Mouse (Mus musculus) midbrain, embryonic 15.5 days (tissue): ENCODE data around the gene Aqp9. TPM values are rescaled to one million over a fixed set of nuclear protein-coding genes. Genes with fewer than 3 reads are reported as not detected.
A peak's percentile ranks its signal among the peaks of the same experiment; 100 is the strongest.

Experiments
- ATAC-seq: fragments of 200-750 bp; cut with Nextera tagmentation; replicated peaks from 2 replicates; pipeline ENCODE4 v1.8.0; 2017; ENCODE audit warnings: moderate TSS enrichment
- H3K27ac ChIP-seq: fragments of 300-500 bp; sonication (generic); 2 replicates; pipeline ENCODE4 v1.5.1; 2015; ENCODE audit warnings: mild to moderate bottlenecking, inconsistent platforms
- H3K27me3 ChIP-seq: fragments of 300-500 bp; sonication (generic); replicated peaks from 2 replicates; pipeline ENCODE4 v1.6.1; 2015; ENCODE audit warnings: inconsistent platforms
- H3K36me3 ChIP-seq: fragments of 300-500 bp; sonication (generic); replicated peaks from 2 replicates; pipeline ENCODE4 v1.6.1; 2015; ENCODE audit warnings: inconsistent platforms
- H3K4me1 ChIP-seq: fragments of 300-500 bp; sonication (generic); 2 replicates; pipeline ENCODE4 v1.6.1; 2015; ENCODE audit warnings: inconsistent platforms
- H3K4me2 ChIP-seq: fragments of 300-500 bp; sonication (generic); 2 replicates; pipeline ENCODE4 v1.6.1; 2015; ENCODE audit warnings: inconsistent platforms, mild to moderate bottlenecking, moderate library complexity
- H3K4me3 ChIP-seq: fragments of 300-500 bp; sonication (generic); 2 replicates; pipeline ENCODE4 v1.5.1; 2015; ENCODE audit warnings: mild to moderate bottlenecking, inconsistent platforms
- H3K9ac ChIP-seq: fragments of 300-500 bp; sonication (generic); 2 replicates; pipeline ENCODE4 v1.6.1; 2015; ENCODE audit warnings: mild to moderate bottlenecking, inconsistent platforms
- H3K9me3 ChIP-seq: fragments of 300-500 bp; sonication (generic); 2 replicates; pipeline ENCODE4 v1.6.1; 2016; ENCODE audit warnings: inconsistent platforms
- WGBS: fragments of 180-500 bp; shearing (Covaris S2); methylation state at CpG from one replicate; pipeline ENCODE4 v1.1.7; 2015; ENCODE audit warnings: mixed read lengths; 5-methylcytosine and 5-hydroxymethylcytosine counted together
- polyA plus RNA-seq: library from polyadenylated mRNA; unstranded; fragments of >200 nt; fragmentation: Nextera tagmentation; extraction: Ambion mirVana; gene quantifications from 2 replicates; pipeline ENCODE4 v1.2.1, GENCODE M21; 2015

The Aqp9 gene
- polyA plus RNA-seq, 1 experiment from 2014 or later: 0.54 TPM

DNA sequence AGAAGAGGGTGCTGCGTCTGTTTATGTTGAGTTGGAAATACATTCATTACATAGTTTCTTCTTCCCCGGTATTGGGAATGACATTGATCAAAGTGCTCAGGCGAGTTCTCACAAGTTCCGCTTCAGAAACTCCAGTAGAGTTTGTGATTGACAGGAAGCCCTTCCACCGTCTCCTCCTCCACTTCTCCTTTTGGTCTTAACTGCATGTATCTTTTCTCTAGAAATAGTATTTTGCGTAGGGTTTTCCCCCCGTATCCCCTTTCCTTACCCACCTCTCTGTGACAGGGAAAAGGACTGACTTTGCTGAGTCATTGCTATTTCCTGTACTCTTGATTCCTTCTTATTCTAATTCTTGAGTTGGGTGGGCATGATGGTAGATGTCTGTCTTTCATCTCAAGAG is 18.9 kb upstream of the Aqp9 start:
- Histone ChIP-seq H3K9ac (no peak overlapping the region), H3K4me1 (peaks cover 5% of the 10 kb centered on the region; the same call in 1 of the 2 replicates), H3K4me2 (no peak overlapping the region), H3K27ac (no peak overlapping the region), H3K36me3 (no peaks in the 10 kb centered on the region), H3K27me3 (no peaks in the 10 kb centered on the region), H3K4me3 (no peak overlapping the region), H3K9me3 (no peaks in the 10 kb centered on the region)
- ATAC-seq: no peak
- WGBS: 90% methylated on average over 7 of the region's 7 CpGs

DNA sequence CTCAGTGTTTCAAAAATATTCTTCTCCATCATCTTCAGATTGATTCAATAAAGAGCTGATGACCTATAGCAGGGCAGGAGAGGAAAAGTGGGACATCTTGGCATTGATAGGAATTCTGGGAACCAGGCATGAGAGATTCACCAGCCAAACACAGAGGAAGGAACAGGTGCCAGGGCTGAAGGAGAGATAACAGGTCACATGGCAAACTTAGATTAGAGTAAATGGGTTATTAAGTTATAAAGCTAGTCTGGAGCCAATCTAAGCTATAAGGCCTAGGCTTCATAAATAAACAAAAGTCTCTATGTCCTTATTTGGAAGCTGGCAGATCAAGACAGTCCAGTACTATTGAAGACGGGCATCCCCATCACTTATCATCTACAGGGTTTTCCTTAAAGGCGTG is 17.3 kb upstream of the Aqp9 start:
- Histone ChIP-seq H3K4me2 (no peak overlapping the region), H3K4me1 (peaks cover 5% of the 10 kb centered on the region; the same call in 1 of the 2 replicates), H3K36me3 (no peaks in the 10 kb centered on the region), H3K4me3 (no peak overlapping the region), H3K27me3 (no peaks in the 10 kb centered on the region), H3K9ac (no peak overlapping the region), H3K27ac (no peak overlapping the region), H3K9me3 (no peaks in the 10 kb centered on the region)
- ATAC-seq: no peak
- 87% methylated on average over 2 of the region's 2 CpGs for WGBS

DNA sequence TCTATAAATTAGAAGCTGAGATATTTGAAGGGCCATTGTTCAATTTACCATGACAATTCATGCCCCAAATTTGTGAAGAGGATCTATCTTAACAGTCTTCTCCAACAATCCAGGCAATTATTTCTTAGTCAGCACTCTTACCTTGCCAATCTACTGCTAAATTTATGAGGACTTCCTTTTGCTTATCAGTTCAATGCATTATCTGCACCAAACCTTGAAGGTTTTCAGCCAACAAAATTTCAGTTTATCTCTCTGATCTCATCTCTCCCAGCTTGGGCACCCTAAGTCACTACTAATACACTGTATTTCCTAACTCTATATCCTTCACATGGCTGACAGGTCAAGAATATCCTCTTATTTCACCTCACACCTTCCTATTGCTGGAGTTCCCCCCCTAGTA is 16.8 kb upstream of the Aqp9 start:
- H3K27me3 ChIP-seq: no peaks in the 10 kb centered on the region
- H3K27ac ChIP-seq: no peak overlapping the region
- no peak overlapping the region for H3K9ac ChIP-seq
- no peaks in the 10 kb centered on the region for H3K9me3 ChIP-seq
- H3K36me3 ChIP-seq: no peaks in the 10 kb centered on the region
- H3K4me2 ChIP-seq: no peak overlapping the region
- ATAC-seq: no peak
- H3K4me3 ChIP-seq: no peak overlapping the region
- H3K4me1 ChIP-seq: peaks cover 5% of the 10 kb centered on the region; the same call in 1 of the 2 replicates

DNA sequence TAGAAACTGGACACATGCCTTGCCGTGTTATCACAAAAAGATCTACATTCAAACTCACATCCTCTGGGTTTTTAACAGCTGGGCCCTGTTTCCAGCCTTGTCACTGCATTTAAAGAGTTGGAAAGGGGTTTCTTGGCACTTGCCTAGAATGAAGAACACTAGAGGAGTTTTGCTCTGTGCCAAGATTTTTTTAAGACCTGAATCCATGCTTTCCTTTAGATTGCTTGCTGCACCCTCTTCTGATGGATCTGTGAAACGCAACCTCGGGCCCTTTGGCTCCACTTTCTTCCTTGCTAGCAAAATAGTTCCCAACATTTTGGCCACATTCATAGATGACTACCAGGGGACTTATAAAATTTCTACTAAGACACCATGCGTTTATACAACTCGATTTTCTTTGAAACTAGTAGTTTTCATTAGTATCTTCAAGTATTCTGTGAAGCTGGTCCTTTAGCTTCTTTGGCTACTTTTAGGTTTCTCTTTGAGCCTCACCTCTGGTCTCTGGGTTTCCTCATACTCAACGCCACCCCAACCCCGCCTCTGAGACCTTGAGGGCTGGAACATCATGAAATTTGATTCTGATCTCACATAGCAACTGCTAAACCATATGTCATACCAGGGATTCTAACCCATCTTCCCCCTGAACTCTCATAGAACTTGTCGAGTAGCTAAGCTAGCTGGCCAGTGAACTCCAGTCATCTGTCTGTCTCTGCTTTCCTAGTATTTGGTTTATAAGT is 11.7 kb upstream of the Aqp9 start:
- Histone ChIP-seq H3K36me3 (no peaks in the 10 kb centered on the region), H3K27ac (no peak overlapping the region), H3K4me3 (no peak overlapping the region), H3K27me3 (no peaks in the 10 kb centered on the region), H3K9me3 (no peaks in the 10 kb centered on the region), H3K4me2 (no peak overlapping the region), H3K4me1 (no peaks in the 10 kb centered on the region), H3K9ac (no peak overlapping the region)
- ATAC-seq: no peak
- WGBS: 87% methylated on average over 8 of the region's 8 CpGs

DNA sequence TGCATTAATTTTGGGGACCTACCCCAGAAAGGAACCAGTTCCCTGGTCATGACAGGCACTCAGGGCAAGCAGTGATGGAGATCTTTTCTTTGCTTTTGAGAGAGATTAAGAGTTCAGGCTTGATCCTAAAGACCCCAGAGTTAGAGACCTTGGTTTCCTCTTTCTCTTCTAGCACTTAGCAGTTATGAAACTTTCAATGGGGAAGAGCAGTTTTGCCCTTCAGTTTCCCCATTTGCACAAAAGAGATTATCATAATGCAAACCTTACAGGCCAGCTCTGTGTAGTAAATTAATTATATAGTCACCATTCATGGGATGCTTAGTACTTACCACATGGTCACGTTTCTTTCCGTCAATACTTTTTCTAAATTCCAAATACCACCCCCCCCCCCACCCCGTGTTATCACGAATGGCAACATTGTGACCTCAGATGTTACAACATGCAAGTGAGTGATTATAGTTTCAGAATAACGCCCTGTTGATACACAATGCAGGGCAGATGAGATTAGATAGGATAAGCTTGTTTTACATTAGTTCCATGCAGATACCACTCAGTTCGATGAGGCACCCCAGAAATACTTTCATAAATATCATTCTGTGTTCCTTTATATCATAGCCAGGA is 10.9 kb upstream of the Aqp9 start:
- no peak for ATAC-seq
- no peaks in the 10 kb centered on the region for H3K9me3 ChIP-seq
- 81% methylated on average over 6 of the region's 6 CpGs for WGBS

DNA sequence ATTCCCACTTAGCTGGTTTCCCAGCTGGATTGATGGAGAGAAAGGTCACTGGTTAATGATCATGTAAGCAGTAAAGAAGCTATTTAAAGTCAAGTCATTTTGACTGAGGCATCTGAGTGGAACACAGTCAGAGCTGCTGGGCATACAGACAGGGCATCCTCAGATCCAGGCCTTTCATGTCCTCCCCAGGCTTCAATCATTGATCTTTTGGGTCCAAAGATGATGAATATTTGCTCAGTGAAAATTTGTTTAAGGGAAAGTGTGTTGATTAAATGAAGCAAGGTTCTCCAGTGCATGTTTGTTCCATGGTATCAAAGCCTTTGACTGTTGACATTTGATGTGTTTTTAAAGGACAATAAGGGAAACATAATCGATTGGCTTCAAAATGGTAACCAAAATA is 7.2 kb upstream of the Aqp9 start:
- no peaks in the 10 kb centered on the region for H3K27me3 ChIP-seq
- H3K9me3 ChIP-seq: no peaks in the 10 kb centered on the region
- no peaks in the 10 kb centered on the region for H3K4me1 ChIP-seq
- no peak overlapping the region for H3K4me2 ChIP-seq
- no peak overlapping the region for H3K9ac ChIP-seq
- H3K27ac ChIP-seq: no peak overlapping the region
- WGBS: 92% methylated on average over 1 of the region's 1 CpGs
- H3K4me3 ChIP-seq: no peak overlapping the region
- H3K36me3 ChIP-seq: no peaks in the 10 kb centered on the region
- no peak for ATAC-seq

More for the DNA sequence above, 10.9 kb upstream of the Aqp9 start:
- Histone ChIP-seq H3K9ac (no peak overlapping the region), H3K4me1 (no peaks in the 10 kb centered on the region), H3K27me3 (no peaks in the 10 kb centered on the region), H3K36me3 (no peaks in the 10 kb centered on the region), H3K4me2 (no peak overlapping the region), H3K4me3 (no peak overlapping the region), H3K27ac (no peak overlapping the region)

- WGBS: 83% methylated on average over 5 of the region's 5 CpGs
- H3K36me3 ChIP-seq: no peaks in the 10 kb centered on the region
Observed at GRCm38 (mm10) chr9:71174316-71174975, 6.0 kb upstream of the Aqp9 start.

GRCm38 (mm10) chr9:71173533-71173932 is 5.1 kb upstream of the Aqp9 start:
- Histone ChIP-seq H3K4me2 (no peak overlapping the region), H3K9me3 (no peaks in the 10 kb centered on the region), H3K4me1 (peaks cover 3% of the 10 kb centered on the region; the same call in 1 of the 2 replicates), H3K4me3 (no peak overlapping the region), H3K27ac (no peak overlapping the region), H3K36me3 (no peaks in the 10 kb centered on the region), H3K9ac (no peak overlapping the region), H3K27me3 (no peaks in the 10 kb centered on the region)
- ATAC-seq: no peak
- 72% methylated on average over 9 of the region's 9 CpGs for WGBS

More at GRCm38 (mm10) chr9:71174316-71174975, 6.0 kb upstream of the Aqp9 start:
- Histone ChIP-seq H3K4me2 (no peak overlapping the region), H3K4me1 (no peaks in the 10 kb centered on the region), H3K9me3 (no peaks in the 10 kb centered on the region), H3K4me3 (no peak overlapping the region), H3K27me3 (no peaks in the 10 kb centered on the region), H3K27ac (no peak overlapping the region), H3K9ac (no peak overlapping the region)
- no peak for ATAC-seq

GRCm38 (mm10) chr9:71167473-71168215 is 838 bp downstream of the Aqp9 start:
- WGBS: 22% methylated on average over 2 of the region's 2 CpGs
- H3K27ac ChIP-seq: peak overlapping the region; percentile 4; the same call in 1 of the 2 replicates
- H3K4me3 ChIP-seq: no peak overlapping the region
- H3K9me3 ChIP-seq: no peaks in the 10 kb centered on the region
- no peak for ATAC-seq
- no peaks in the 10 kb centered on the region for H3K36me3 ChIP-seq
- peaks cover 10% of the 10 kb centered on the region for H3K4me1 ChIP-seq
- no peak overlapping the region for H3K4me2 ChIP-seq
- no peaks in the 10 kb centered on the region for H3K27me3 ChIP-seq
- no peak overlapping the region for H3K9ac ChIP-seq

GRCm38 (mm10) chr9:71166871-71167465 is 1.5 kb downstream of the Aqp9 start:
- Histone ChIP-seq H3K27ac (peak overlapping the region; percentile 4; the same call in 1 of the 2 replicates), H3K4me3 (no peak overlapping the region), H3K27me3 (no peaks in the 10 kb centered on the region), H3K4me2 (no peak overlapping the region), H3K4me1 (peaks cover 10% of the 10 kb centered on the region), H3K9ac (no peak overlapping the region), H3K9me3 (no peaks in the 10 kb centered on the region), H3K36me3 (no peaks in the 10 kb centered on the region)
- WGBS: 45% methylated on average over 5 of the region's 5 CpGs
- no peak for ATAC-seq

GRCm38 (mm10) chr9:71166019-71166705 is 2.3 kb downstream of the Aqp9 start:
- no peaks in the 10 kb centered on the region for H3K27me3 ChIP-seq
- no peak overlapping the region for H3K9ac ChIP-seq
- no peaks in the 10 kb centered on the region for H3K36me3 ChIP-seq
- peaks cover 10% of the 10 kb centered on the region for H3K4me1 ChIP-seq
- WGBS: 96% methylated on average over 5 of the region's 5 CpGs
- H3K27ac ChIP-seq: no peak overlapping the region
- ATAC-seq: no peak
- no peaks in the 10 kb centered on the region for H3K9me3 ChIP-seq
- H3K4me3 ChIP-seq: no peak overlapping the region
- no peak overlapping the region for H3K4me2 ChIP-seq
